Mouse (Mus musculus) erythroblast, embryonic 14.5 days (primary cell): ENCODE results near the gene Ccdc33. TPM values are rescaled to one million over a fixed set of nuclear protein-coding genes. Genes with fewer than 3 reads are reported as not detected.

Experiments used
- H3K27me3 ChIP-seq: 2 replicates; pipeline ENCODE4 v1.6.1; 2012; ENCODE audit warnings: inconsistent platforms; ENCODE audit not compliant: control insufficient read depth
- H3K36me3 ChIP-seq: 2 replicates; pipeline ENCODE4 v1.6.1; 2012; ENCODE audit warnings: mild to moderate bottlenecking, inconsistent platforms; ENCODE audit not compliant: control insufficient read depth
- H3K4me1 ChIP-seq: 2 replicates; pipeline ENCODE4 v1.6.1; 2012; ENCODE audit warnings: inconsistent platforms; ENCODE audit not compliant: control insufficient read depth
- H3K4me3 ChIP-seq: replicated peaks from 2 replicates; pipeline ENCODE3; 2012; ENCODE audit warnings: moderate library complexity, mild to moderate bottlenecking, inconsistent platforms
- H3K9me3 ChIP-seq: 2 replicates; pipeline ENCODE4 v1.6.1; 2012; ENCODE audit warnings: low read length, inconsistent platforms, mixed read lengths; ENCODE audit not compliant: control insufficient read depth
- GATA1 ChIP-seq: IDR thresholded peaks from 2 replicates; pipeline ENCODE4 v1.6.1; 2012; ENCODE audit warnings: low read length, inconsistent platforms, mixed read lengths
- TAL1 ChIP-seq: IDR thresholded peaks from 3 replicates; pipeline ENCODE4 v1.6.1; 2012; ENCODE audit warnings: low read length, inconsistent platforms, mixed read lengths
- polyA plus RNA-seq: library from polyadenylated mRNA; stranded (reverse); fragments of >175 nt; gene quantifications from 2 replicates; pipeline ENCODE4 v1.2.3, GENCODE M21; 2012

Ccdc33 gene
- polyA plus RNA-seq, 1 experiment: not detected

DNA sequence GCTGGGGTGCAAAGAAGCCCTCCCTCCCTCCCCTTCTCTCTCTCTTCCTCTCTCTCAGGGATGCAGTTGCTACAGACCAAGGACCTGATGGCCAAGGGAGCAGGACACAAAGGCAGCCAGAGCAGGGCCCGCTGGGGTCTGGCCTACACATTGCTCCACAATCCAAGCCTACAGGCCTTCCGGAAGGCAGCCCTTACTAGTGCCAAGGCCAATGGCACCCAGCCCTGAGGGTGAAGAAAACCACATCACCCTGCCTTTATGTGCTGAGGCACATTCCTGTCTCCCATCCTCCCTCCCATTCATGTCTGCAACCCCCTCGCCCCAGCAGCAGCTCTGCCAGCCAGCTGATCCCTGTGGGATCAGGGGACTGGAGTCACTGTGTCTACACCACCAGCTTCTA, 34.5 kb upstream of the Ccdc33 start:
- no peak overlapping the region for H3K4me3 ChIP-seq
- no peaks in the 10 kb centered on the region for H3K27me3 ChIP-seq
- H3K9me3 ChIP-seq: no peaks in the 10 kb centered on the region
- no peaks in the 10 kb centered on the region for H3K36me3 ChIP-seq
- no peak for TF ChIP-seq GATA1
- TF ChIP-seq TAL1: no peak
- H3K4me1 ChIP-seq: no peaks in the 10 kb centered on the region

DNA sequence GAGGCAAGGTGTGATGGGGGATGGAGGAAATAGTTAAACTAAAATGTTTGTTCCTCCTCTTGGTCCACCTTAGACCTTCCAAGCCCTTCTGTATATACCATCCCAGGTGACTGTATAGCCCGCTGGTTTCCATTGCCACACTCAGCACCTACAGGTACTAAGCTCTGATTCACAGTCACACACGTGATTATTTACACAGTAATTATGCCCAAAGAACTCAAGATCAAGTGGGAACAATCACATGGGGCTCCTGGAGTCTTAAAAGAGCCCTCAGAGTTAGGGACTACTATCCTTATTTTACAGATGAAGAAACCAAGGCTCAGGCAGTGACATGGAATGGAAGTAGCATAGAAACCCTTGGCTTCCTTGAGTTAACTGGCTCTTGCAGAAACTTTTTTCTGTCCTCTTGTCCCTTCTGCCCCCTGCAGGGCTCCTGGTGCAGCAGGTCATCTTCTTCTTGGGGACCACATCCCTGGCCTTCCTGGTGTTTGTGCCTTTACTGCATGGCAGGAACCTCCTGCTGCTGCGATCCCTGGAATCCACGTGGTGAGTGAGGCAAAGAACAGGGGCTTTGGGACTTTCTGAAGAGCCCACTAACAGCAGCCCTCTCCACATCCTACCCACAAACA, 32.2 kb upstream of the Ccdc33 start:
- TF ChIP-seq TAL1 (no peak), GATA1 (no peak)
- Histone ChIP-seq H3K4me3 (no peak overlapping the region), H3K9me3 (no peaks in the 10 kb centered on the region), H3K27me3 (no peaks in the 10 kb centered on the region), H3K4me1 (no peaks in the 10 kb centered on the region), H3K36me3 (no peaks in the 10 kb centered on the region)

DNA sequence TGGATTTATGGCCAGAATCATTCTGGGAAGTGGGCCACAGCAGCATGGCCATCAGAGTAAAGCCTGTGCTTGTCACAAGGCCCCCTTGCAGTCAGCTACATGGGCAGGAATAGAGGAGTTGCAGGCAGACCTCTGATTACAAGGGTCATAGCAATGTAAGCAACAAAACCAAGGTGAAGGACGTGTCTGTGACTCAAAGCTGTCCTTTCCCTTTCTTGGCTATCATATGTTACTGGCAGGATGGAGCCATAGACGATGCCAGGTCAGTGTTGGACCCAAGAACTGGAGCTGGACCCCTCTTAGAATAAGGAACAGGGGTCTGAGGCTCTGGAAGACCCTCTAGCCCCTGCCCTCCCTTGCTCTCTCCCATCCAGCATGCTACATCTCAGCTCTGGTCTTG, 30.2 kb upstream of the Ccdc33 start:
- TF ChIP-seq GATA1: no peak
- no peak for TF ChIP-seq TAL1
- Histone ChIP-seq H3K36me3 (no peaks in the 10 kb centered on the region), H3K4me1 (no peaks in the 10 kb centered on the region), H3K4me3 (no peak overlapping the region), H3K9me3 (no peaks in the 10 kb centered on the region), H3K27me3 (no peaks in the 10 kb centered on the region)

DNA sequence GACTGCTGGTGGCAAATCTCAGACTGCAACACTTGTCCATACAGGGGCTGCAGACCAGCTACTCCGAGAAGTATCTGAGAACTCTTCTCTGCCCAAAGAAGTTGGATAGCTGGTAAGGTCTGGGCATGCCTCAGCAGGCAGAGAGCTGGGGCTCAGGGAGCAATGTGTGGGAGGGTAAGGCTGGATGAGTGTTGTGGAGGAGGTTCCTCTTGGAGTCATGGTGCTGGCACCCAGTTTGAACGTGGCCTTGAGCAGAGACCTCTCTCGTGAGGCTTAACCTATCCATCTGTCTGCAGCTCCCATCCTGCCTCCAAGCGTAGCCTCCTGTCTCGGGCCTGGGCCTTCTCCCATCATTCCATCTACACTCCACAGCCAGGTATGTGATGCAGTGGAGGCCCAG, 26.8 kb upstream of the Ccdc33 start:
- H3K27me3 ChIP-seq: no peaks in the 10 kb centered on the region; the same call in 1 of the 2 replicates
- H3K36me3 ChIP-seq: no peaks in the 10 kb centered on the region
- H3K4me1 ChIP-seq: no peaks in the 10 kb centered on the region
- no peak overlapping the region for H3K4me3 ChIP-seq
- H3K9me3 ChIP-seq: no peaks in the 10 kb centered on the region
- no peak for TF ChIP-seq TAL1
- no peak for TF ChIP-seq GATA1

DNA sequence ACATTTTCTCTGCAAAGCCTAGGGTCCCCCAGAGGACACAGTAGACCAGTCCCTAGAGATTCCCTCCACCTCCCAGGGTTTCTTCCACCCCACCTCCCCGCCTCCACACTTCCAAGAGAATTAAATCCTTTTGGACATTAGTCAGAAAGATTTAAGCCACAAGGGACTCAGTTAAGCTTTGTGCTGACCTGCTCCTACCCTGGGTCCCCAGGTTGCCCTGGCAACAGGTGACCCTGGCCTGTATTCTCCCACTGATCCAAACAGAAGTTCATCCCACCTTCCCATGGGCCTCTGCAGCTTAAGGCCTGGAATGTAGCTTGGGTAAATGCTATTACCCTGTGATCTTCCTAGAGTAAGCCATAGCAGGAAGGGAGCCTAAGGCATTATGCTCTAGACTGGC, 26.0 kb upstream of the Ccdc33 start:
- TF ChIP-seq TAL1: no peak
- TF ChIP-seq GATA1: no peak
- H3K36me3 ChIP-seq: no peaks in the 10 kb centered on the region
- no peaks in the 10 kb centered on the region for H3K9me3 ChIP-seq
- H3K4me1 ChIP-seq: no peaks in the 10 kb centered on the region
- no peak overlapping the region for H3K4me3 ChIP-seq
- H3K27me3 ChIP-seq: peaks cover 2% of the 10 kb centered on the region; the same call in 1 of the 2 replicates

DNA sequence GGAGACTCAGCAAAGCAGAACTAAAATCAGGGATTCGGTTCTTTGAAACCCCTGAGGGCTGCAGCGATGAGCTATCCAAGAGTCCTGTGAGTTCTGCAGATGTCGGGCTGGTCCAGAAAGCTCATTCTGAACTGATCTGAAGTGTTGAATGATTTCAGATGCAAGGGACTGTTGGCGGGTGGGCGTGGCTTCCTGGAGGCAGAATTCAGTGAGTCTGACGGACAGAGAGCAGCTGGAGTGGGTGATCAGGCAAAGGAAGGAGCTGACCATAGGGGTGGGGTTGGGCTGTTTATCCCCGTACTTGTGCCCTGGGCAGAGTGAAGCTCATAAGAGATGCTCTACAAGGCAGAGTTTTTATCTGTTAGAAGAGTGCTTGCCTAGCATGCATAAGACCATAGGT, 24.8 kb upstream of the Ccdc33 start:
- Histone ChIP-seq H3K27me3 (peaks cover 2% of the 10 kb centered on the region; the same call in 1 of the 2 replicates), H3K9me3 (no peaks in the 10 kb centered on the region), H3K36me3 (no peaks in the 10 kb centered on the region), H3K4me1 (no peaks in the 10 kb centered on the region), H3K4me3 (no peak overlapping the region)
- no peak for TF ChIP-seq TAL1
- TF ChIP-seq GATA1: no peak

DNA sequence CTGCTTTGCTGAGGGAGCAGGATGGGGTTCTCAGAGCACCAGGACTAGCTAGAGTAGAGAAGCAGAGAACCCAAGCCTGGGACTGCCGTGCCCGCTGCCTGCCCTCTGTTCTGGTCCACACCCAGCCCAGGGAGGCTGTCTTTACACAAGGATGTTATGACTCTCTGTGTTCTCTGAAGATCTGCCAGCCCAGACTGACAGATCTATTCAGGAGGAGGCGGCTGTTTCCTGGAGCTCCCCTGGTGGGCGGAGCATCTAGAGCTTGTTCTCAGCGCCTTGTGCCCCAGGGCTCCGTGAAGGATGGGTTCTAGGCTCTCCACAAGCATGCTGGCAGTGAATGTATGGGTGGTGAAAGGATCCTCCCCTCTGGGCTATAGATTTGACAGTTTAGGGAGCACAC, 21.3 kb upstream of the Ccdc33 start:
- Histone ChIP-seq H3K27me3 (peaks cover 9% of the 10 kb centered on the region), H3K9me3 (no peaks in the 10 kb centered on the region), H3K4me3 (no peak overlapping the region), H3K4me1 (no peaks in the 10 kb centered on the region), H3K36me3 (no peaks in the 10 kb centered on the region)
- no peak for TF ChIP-seq TAL1
- TF ChIP-seq GATA1: no peak

DNA sequence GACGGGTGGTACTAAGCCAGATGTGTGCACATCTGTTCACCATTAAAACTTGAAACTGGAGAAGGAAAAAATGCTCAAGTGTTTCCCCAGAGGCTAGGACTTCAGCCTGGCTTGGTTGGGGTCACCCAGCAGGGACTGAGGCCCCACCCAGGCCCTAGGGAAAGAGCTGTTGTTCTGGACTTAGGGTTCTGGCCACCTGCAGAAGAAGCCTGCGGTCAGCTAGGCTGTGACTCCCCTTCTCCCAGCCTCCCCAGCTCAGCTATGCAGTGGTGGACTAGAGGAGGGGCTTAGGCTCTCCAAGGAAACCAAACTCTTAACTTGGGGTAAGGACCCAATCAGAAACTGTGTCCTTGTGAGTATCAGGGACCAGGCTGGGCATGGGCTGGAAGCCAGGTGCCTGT, 17.3 kb upstream of the Ccdc33 start:
- Histone ChIP-seq H3K9me3 (no peaks in the 10 kb centered on the region), H3K4me3 (no peak overlapping the region), H3K27me3 (peaks cover 40% of the 10 kb centered on the region), H3K4me1 (no peaks in the 10 kb centered on the region), H3K36me3 (no peaks in the 10 kb centered on the region)
- TF ChIP-seq GATA1 (no peak), TAL1 (no peak)

DNA sequence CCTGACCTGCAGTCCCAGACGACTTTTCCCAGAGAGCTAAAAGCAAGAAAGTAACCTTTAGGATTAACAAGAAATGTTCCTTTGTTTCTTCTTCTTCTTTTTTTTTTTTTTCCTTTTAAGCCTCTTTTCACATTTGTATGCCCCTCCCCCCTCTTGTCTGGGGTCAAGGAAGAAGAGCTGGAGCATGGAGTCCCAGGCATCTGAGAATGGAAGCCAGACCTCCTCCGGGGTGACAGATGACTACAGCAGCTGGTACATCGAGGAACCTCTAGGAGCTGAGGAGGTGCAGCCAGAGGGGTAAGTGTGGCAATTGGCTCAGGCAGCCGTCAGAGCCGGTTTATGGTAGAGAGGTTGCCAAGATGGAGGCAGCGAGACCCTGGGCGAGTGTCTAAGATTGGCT, 16.3 kb upstream of the Ccdc33 start:
- H3K4me1 ChIP-seq: no peaks in the 10 kb centered on the region
- H3K9me3 ChIP-seq: no peaks in the 10 kb centered on the region
- peaks cover 48% of the 10 kb centered on the region for H3K27me3 ChIP-seq
- no peak overlapping the region for H3K4me3 ChIP-seq
- no peaks in the 10 kb centered on the region for H3K36me3 ChIP-seq
- TF ChIP-seq TAL1 (no peak), GATA1 (no peak)
